Mouse (Mus musculus) kidney, postnatal 0 days (tissue): ENCODE data around the gene Asrgl1. TPM values are rescaled to one million over a fixed set of nuclear protein-coding genes. Genes with fewer than 3 reads are reported as not detected.
"Not testable (repeated sequence)": the region's sequence is repeated elsewhere in the genome, so short reads cannot be mapped to it uniquely, and the experiment has no call there.

Experiments
- ATAC-seq: fragments of 200-750 bp; cut with Nextera tagmentation; replicated peaks from 2 replicates; pipeline ENCODE4 v1.8.0; 2017; ENCODE audit warnings: low read depth, moderate number of reproducible peaks, moderate TSS enrichment, moderate library complexity; ENCODE audit not compliant: low FRiP score
- DNase-seq: peaks from one replicate; pipeline ENCODE4 v3.0.0-alpha.2; 2016; ENCODE audit warnings: low spot score
- H3K27ac ChIP-seq: fragments of 300-500 bp; sonication (generic); 2 replicates; pipeline ENCODE4 v1.5.1; 2014; ENCODE audit warnings: mild to moderate bottlenecking
- H3K27me3 ChIP-seq: fragments of 300-500 bp; sonication (generic); 2 replicates; pipeline ENCODE4 v1.6.1; 2014; ENCODE audit warnings: low read length, mixed read lengths; ENCODE audit not compliant: insufficient read depth
- H3K36me3 ChIP-seq: fragments of 300-500 bp; sonication (generic); 2 replicates; pipeline ENCODE4 v1.6.1; 2014; ENCODE audit warnings: low read length, mixed read lengths; ENCODE audit not compliant: insufficient read depth
- H3K4me1 ChIP-seq: fragments of 300-500 bp; sonication (generic); replicated peaks from 2 replicates; pipeline ENCODE4 v1.6.1; 2014; ENCODE audit warnings: antibody characterized with exemption, low read length, mixed read lengths; ENCODE audit not compliant: insufficient read depth
- H3K4me2 ChIP-seq: fragments of 300-500 bp; sonication (generic); 2 replicates; pipeline ENCODE4 v1.6.1; 2014; ENCODE audit warnings: mild to moderate bottlenecking, low read length, moderate library complexity, mixed read lengths
- H3K4me3 ChIP-seq: fragments of 300-500 bp; sonication (generic); replicated peaks from 2 replicates; pipeline ENCODE4 v1.5.1; 2014; ENCODE audit warnings: low read depth, low read length
- H3K9ac ChIP-seq: fragments of 300-500 bp; sonication (generic); 2 replicates; pipeline ENCODE4 v1.6.1; 2014; ENCODE audit warnings: low read depth, low read length
- H3K9me3 ChIP-seq: fragments of 300-500 bp; sonication (generic); replicated peaks from 2 replicates; pipeline ENCODE4 v1.6.1; 2016; ENCODE audit warnings: low read length, inconsistent platforms, mixed read lengths
- CTCF ChIP-seq: IDR thresholded peaks from 2 replicates; pipeline ENCODE4 v1.5.1; 2016; ENCODE audit warnings: antibody characterized with exemption, low read depth, mild to moderate bottlenecking, moderate library complexity
- WGBS: fragments of 180-500 bp; shearing (Covaris S2); extraction: QIAGEN DNeasy Blood & Tissue Kit; methylation state at CpG from one replicate; pipeline ENCODE4 v1.1.7; 2014; 5-methylcytosine and 5-hydroxymethylcytosine counted together
- polyA plus RNA-seq: library from polyadenylated mRNA; unstranded; fragments of >200 nt; fragmentation: Nextera tagmentation; extraction: Ambion mirVana; gene quantifications from 2 replicates; pipeline ENCODE4 v1.2.1, GENCODE M21; 2015

The Asrgl1 gene
- polyA plus RNA-seq, 1 experiment from 2014 or later: 14.6 TPM

DNA sequence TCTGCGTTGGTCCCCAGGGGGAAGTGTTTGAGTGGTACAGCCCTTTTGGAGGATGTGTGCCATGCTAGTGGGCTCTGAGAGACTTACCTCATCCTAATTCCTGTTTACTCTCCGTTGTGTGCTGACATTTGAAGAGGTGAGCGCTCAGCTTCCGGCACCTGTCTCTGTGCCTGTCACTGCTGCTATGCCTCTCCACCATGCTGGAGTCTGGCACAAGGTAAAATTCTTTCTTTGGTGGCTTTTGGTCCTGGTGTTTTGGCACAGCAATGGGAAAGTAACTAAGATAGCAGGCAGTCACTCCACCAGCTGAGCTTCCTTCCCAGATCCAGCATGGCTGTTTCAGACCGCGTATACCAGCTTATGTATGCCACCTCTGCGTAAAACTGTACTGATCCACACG, 35.7 kb downstream of the Asrgl1 start:
- Histone ChIP-seq H3K4me1 (no peaks in the 10 kb centered on the region), H3K4me3 (no peak overlapping the region), H3K27me3 (no peaks in the 10 kb centered on the region), H3K9ac (no peak overlapping the region), H3K9me3 (no peaks in the 10 kb centered on the region), H3K36me3 (no peaks in the 10 kb centered on the region), H3K27ac (no peak overlapping the region), H3K4me2 (no peak overlapping the region)
- no peak for DNase-seq
- ATAC-seq: no peak
- 90% methylated on average over 8 of the region's 8 CpGs for WGBS
- no peak for TF ChIP-seq CTCF

DNA sequence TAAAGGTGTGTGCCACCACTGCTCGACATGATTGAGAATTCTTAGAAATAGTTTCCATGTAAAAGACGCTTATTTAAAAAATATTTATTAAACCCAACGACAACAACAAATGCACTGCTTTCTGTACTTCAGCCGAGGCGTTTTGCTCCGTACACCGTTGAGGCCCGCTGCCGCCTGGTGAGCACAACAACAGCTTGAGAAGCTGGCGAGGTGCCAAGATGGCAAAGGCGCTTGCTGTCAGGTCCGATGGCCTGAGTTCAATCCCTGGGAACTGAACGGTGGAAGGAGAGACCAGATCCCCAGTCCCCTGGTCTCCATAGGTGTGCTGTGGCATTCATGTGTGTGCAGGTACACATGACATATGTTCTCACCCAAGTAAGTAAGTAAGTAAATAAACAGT, 38.0 kb downstream of the Asrgl1 start:
- DNase-seq: no peak
- Histone ChIP-seq H3K27ac (no peak overlapping the region), H3K4me3 (no peak overlapping the region), H3K4me2 (no peak overlapping the region), H3K4me1 (no peaks in the 10 kb centered on the region), H3K9me3 (no peaks in the 10 kb centered on the region), H3K27me3 (no peaks in the 10 kb centered on the region), H3K36me3 (no peaks in the 10 kb centered on the region), H3K9ac (no peak overlapping the region)
- no peak for TF ChIP-seq CTCF
- ATAC-seq: no peak
- 77% methylated on average over 13 of the region's 13 CpGs for WGBS

DNA sequence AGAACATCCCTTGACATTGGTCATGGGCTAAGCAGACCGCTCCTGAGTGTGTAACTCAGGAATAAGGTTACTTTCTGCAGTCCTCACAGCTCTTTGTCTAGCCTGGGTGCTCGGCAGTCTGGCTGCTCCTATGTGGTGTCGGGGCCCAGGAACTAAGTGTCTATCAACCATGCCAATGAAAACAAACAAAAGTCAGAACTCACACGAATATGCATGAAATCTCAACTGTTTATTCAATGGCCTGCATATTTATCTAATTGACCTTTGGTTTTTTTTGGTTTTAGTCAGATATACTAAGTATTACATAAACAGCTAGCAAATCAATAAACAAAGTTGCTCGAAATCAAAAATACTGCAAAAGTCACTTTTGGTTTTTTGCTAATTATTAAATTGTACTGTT, 40.3 kb downstream of the Asrgl1 start:
- no peaks in the 10 kb centered on the region for H3K4me1 ChIP-seq
- H3K36me3 ChIP-seq: no peaks in the 10 kb centered on the region
- DNase-seq (no peak), ATAC-seq (no peak)
- no peak overlapping the region for H3K4me2 ChIP-seq
- H3K27ac ChIP-seq: no peak overlapping the region
- TF ChIP-seq CTCF: no peak
- no peak overlapping the region for H3K9ac ChIP-seq
- no peak overlapping the region for H3K4me3 ChIP-seq
- 64% methylated on average over 5 of the region's 5 CpGs for WGBS
- H3K9me3 ChIP-seq: no peaks in the 10 kb centered on the region
- H3K27me3 ChIP-seq: no peaks in the 10 kb centered on the region

DNA sequence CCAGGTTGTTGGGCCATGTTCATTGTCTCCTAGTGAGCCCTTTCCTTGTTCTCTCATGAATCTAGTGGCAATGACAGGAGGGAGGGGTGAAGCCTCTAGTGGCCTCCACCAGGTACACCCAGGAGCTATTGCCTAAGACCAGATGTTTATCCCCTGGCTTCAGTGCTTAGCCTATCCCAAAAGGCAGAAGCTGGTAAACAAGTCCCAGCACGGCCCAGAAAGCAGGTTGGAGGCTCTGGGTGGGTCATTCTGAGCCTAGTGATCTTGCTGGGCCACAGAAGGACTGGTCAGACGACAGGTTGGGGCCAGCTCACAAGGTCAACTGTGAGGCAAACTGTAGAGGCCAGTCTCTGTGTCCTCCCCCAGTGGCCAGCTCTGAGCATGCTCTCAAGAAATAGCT, 44.7 kb downstream of the Asrgl1 start:
- no peaks in the 10 kb centered on the region for H3K36me3 ChIP-seq
- H3K4me1 ChIP-seq: no peaks in the 10 kb centered on the region
- 61% methylated on average over 2 of the region's 2 CpGs for WGBS
- no peak overlapping the region for H3K27ac ChIP-seq
- no peak overlapping the region for H3K9ac ChIP-seq
- H3K4me3 ChIP-seq: no peak overlapping the region
- H3K9me3 ChIP-seq: no peaks in the 10 kb centered on the region
- H3K27me3 ChIP-seq: no peaks in the 10 kb centered on the region
- ATAC-seq (no peak), DNase-seq (no peak)
- TF ChIP-seq CTCF: no peak
- no peak overlapping the region for H3K4me2 ChIP-seq

DNA sequence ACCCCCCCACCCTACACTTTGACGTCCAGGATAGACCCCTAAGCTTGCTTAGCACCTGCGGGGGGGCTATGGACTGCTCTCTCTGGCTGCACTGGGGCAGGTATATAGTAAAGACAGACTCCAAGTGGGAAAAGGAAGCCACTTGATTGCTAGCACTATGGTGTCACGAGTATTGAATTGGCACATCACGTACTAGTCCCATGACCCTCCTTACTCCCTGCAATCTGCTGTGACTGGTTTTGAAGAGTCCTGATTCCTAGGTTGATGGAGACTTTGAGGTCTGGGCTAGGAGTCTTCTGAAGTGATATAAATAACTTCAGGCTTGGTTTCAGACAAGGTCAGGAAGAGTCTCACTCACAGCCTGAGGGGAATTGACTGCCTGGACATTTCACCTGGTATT, 45.2 kb downstream of the Asrgl1 start:
- Histone ChIP-seq H3K4me1 (no peaks in the 10 kb centered on the region), H3K9me3 (no peaks in the 10 kb centered on the region), H3K36me3 (no peaks in the 10 kb centered on the region), H3K4me3 (no peak overlapping the region), H3K4me2 (no peak overlapping the region), H3K9ac (no peak overlapping the region), H3K27ac (no peak overlapping the region), H3K27me3 (no peaks in the 10 kb centered on the region)
- 74% methylated on average over 4 of the region's 4 CpGs for WGBS
- ATAC-seq (no peak), DNase-seq (no peak)
- no peak for TF ChIP-seq CTCF

DNA sequence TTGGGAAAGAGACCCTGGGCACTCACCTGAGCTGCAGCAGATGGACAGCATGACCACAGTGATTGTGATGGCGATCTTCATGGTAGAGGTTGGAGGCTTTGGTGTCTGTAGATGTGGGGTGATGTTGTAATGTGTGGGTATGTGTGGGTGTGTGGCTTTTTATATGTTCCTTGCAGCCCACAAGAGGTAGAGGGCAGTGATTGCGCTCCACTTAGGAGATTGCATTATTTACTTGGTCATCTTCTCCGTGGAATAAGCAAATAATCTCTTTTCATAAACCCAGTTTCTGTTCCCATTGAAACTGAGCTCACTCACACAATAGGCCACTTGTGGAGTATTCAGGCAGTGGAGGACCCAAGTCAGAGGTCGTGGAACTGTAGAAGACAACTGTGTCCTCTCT, 47.6 kb downstream of the Asrgl1 start, which contains the start of gene Scgb1a1:
Gene Scgb1a1 (minus strand): TSS at position 138 of the 400 bp plus-strand sequence.
- no peak for ATAC-seq
- Histone ChIP-seq H3K4me1 (no peaks in the 10 kb centered on the region), H3K4me2 (no peak within 1 kb of the TSS), H3K36me3 (no peaks in the 10 kb centered on the region), H3K9ac (no peak within 1 kb of the TSS), H3K27ac (no peak within 1 kb of the TSS), H3K27me3 (no peaks in the 10 kb centered on the region), H3K4me3 (no peak within 1 kb of the TSS), H3K9me3 (no peaks in the 10 kb centered on the region)
- no peak for TF ChIP-seq CTCF
- WGBS: 85% methylated on average over 4 of the region's 4 CpGs
- DNase-seq: no peak

DNA sequence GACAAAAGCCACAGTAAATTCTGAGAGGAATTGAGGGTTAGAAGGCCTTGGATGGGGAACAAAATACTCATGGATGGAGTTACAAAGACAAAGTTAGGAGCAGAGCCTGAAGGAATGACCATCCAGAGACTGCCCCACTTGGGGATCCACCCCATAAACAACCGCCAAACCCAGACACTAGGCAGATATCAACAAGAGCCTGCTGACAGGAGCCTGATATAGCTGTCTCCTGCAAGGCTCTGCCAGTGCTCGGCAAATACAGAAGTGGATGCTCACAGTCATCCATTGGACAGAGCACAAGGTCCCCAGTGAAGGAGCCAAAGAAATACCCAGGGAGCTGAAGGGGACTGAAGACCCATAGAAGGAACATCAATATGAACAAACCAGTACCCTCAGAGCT, 51.5 kb downstream of the Asrgl1 start:
- 67% methylated on average over 2 of the region's 2 CpGs for WGBS
- not testable (repeated sequence) for ATAC-seq, H3K27me3 ChIP-seq, H3K36me3 ChIP-seq, H3K27ac ChIP-seq, H3K9me3 ChIP-seq, H3K4me1 ChIP-seq, DNase-seq, H3K4me2 ChIP-seq, H3K9ac ChIP-seq, H3K4me3 ChIP-seq
